Mouse (Mus musculus): Measurements from ENCODE around the gene Gm10439. TPM values are rescaled to one million over a fixed set of nuclear protein-coding genes. Genes with fewer than 3 reads are reported as not detected.
"Not testable (repeated sequence)": the region's sequence is repeated elsewhere in the genome, so short reads cannot be mapped to it uniquely, and the experiment has no call there.

Gm10439 gene
- total RNA-seq (2021) (not detected), polyA plus RNA-seq (2012; rRNA removed) (not detected in 2 replicates)
- long read RNA-seq, result 0 reads

- H3K4me3 ChIP-seq; H3K36me3 ChIP-seq (ENCODE audit: control insufficient read depth, insufficient read depth, low read length); H3K9ac ChIP-seq (ENCODE audit: low read depth, low read length); H3K27ac ChIP-seq; H3K4me1 ChIP-seq (ENCODE audit: control insufficient read depth, insufficient read depth, low read length); DNase-seq; H3K79me2 ChIP-seq (replicated peaks; ENCODE audit: control insufficient read depth, insufficient read depth, low read length); H3K27me3 ChIP-seq (ENCODE audit: control insufficient read depth, insufficient read depth, low read length); intact Hi-C loops (cut with DNase I): not testable (repeated sequence)
- no CpG with 5 or more reads among the region's 6 CpGs for WGBS
Observed at GRCm38 (mm10) chrX:149594270-149594669, at the start of gene Gm10439. Gene Gm10439 (plus strand): TSS chrX:149594570.

Other genes with a start within 250 kb of the Gm10439 start
- gene Gm15085, start 147.0 kb upstream of the Gm10439 start, total RNA-seq (2021), result not detected
- not detected in 2 replicates for gene Gm15085, start 147.0 kb upstream of the Gm10439 start, polyA plus RNA-seq (2012; rRNA removed)
- not detected for gene Gm15097, start 189.9 kb downstream of the Gm10439 start, total RNA-seq (2021)
- gene Gm15097, start 189.9 kb downstream of the Gm10439 start, polyA plus RNA-seq (2012; rRNA removed), result not detected in 2 replicates